20 mouse cellular contexts compared by ENCODE assay signal in the genomic region with DNA sequence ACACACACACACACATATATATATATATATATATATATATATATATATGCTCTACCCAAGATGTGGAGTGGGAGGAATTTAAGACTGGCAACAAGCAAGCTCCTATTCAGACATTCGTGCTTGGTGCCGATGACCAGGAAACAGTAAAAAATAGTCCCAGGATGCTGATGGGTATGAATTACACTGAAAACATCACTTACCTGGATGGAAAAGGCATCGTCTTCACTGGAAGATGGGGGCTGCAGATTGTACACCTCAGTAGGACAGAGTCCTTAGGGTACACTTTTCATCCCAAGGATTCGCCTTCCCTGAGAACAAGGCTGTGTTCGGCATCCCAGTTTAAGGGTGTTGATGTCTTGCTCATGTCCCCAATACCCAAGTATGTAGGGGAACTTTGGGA. TPM values are rescaled to one million over a fixed set of nuclear protein-coding genes. Genes with fewer than 3 reads are reported as not detected.
"Had no signal": no experiment of that assay in that cellular context is flagged by ENCODE, and none has a peak within 500 bp of the region (broad histone marks: within the 10 kb centered on the region; RNA-seq: fewer than 3 reads in every experiment).

No protein-coding gene starts in this region.

- H3K27me3 ChIP-seq: neural tube, embryonic 15.5 days; stomach, embryonic 15.5 days had no signal

- H3K27ac ChIP-seq: neural tube, embryonic 15.5 days; stomach, embryonic 15.5 days; stomach, postnatal 0 days had no signal

- H3K9ac ChIP-seq: neural tube, embryonic 15.5 days; stomach, embryonic 15.5 days had no signal

- H3K4me3 ChIP-seq: neural tube, embryonic 15.5 days; stomach, embryonic 15.5 days had no signal

- H3K9me3 ChIP-seq: neural tube, embryonic 15.5 days; stomach, embryonic 15.5 days had no signal

- H3K4me2 ChIP-seq: neural tube, embryonic 15.5 days; stomach, embryonic 15.5 days had no signal

- DNase-seq: retina, postnatal 1 day; right cerebral cortex, adult 18-20 months; right cerebral cortex, postnatal 14 days; right cerebral cortex, postnatal 25 days; right cerebral cortex, postnatal 4 days; spleen, adult 18-20 months; thymus, adult 18-20 months; thymus, adult 2 months; thymus, postnatal 14 days; thymus, postnatal 25 days; thymus, postnatal 36 days; thymus, postnatal 4 days had no signal

- H3K36me3 ChIP-seq: neural tube, embryonic 15.5 days; stomach, embryonic 15.5 days had no signal

RNA-seq across cellular contexts. Expression of gene Cxcl10, which starts 15.3 kb away (rescaled TPM):
- polyA plus RNA-seq: neural tube, embryonic 14.5 days; testis, adult 2 months had no signal

RNA-seq across cellular contexts. Expression of gene Art3, which starts 32.4 kb away (rescaled TPM):
- total RNA-seq: neutrophil, adult 5-6 weeks had no signal

RNA-seq across cellular contexts. Expression of gene Cxcl9, which starts 36.1 kb away (rescaled TPM):
- polyA plus RNA-seq: neural tube, embryonic 14.5 days; neural tube, embryonic 15.5 days; stomach, embryonic 14.5 days; stomach, embryonic 15.5 days; stomach, embryonic 16.5 days had no signal
